Mouse (Mus musculus): Measurements from ENCODE around the gene Mei1.

- TF ChIP-seq POLR2A (IDR thresholded peaks at IDR 0.05; ENCODE audit: borderline replicate concordance, insufficient read depth, low read length) (no peak), CTCF (IDR thresholded peaks at IDR 0.05; ENCODE audit: borderline replicate concordance, insufficient read depth, low read depth, low read length) (no peak)
Observed at GRCm38 (mm10) chr15:82159471-82159870, 89.7 kb downstream of the Mei1 start.

All from cerebellum, adult 2 months (tissue).